Mouse (Mus musculus) hindbrain, embryonic 14.5 days (tissue): ENCODE results near the gene Herc2. TPM values are rescaled to one million over a fixed set of nuclear protein-coding genes. Genes with fewer than 3 reads are reported as not detected.
"Not testable (repeated sequence)": the region's sequence is repeated elsewhere in the genome, so short reads cannot be mapped to it uniquely, and the experiment has no call there.

Experiments
- ATAC-seq: fragments of 200-750 bp; cut with Nextera tagmentation; 2 replicates; pipeline ENCODE4 v1.8.0; 2017; ENCODE audit warnings: moderate number of reproducible peaks, mild to moderate bottlenecking, moderate TSS enrichment, moderate library complexity; ENCODE audit not compliant: low FRiP score
- DNase-seq: peaks from one replicate; pipeline ENCODE4 v3.0.0-alpha.2; 2015; ENCODE audit warnings: low spot score
- H3K27ac ChIP-seq: fragments of 300-500 bp; sonication (generic); 2 replicates; pipeline ENCODE4 v1.5.1; 2014; ENCODE audit warnings: mild to moderate bottlenecking, moderate library complexity
- H3K27me3 ChIP-seq: fragments of 300-500 bp; sonication (generic); 2 replicates; pipeline ENCODE4 v1.6.1; 2014; ENCODE audit warnings: mild to moderate bottlenecking, low read length, mixed read lengths; ENCODE audit not compliant: control insufficient read depth, insufficient read depth
- H3K36me3 ChIP-seq: fragments of 300-500 bp; sonication (generic); replicated peaks from 2 replicates; pipeline ENCODE4 v1.6.1; 2014; ENCODE audit not compliant: control insufficient read depth, insufficient read depth
- H3K4me1 ChIP-seq: fragments of 300-500 bp; sonication (generic); replicated peaks from 2 replicates; pipeline ENCODE4 v1.6.1; 2014; ENCODE audit warnings: antibody characterized with exemption, low read length, mixed read lengths; ENCODE audit not compliant: control insufficient read depth, insufficient read depth
- H3K4me2 ChIP-seq: fragments of 300-500 bp; sonication (generic); replicated peaks from 2 replicates; pipeline ENCODE4 v1.6.1; 2014; ENCODE audit warnings: mild to moderate bottlenecking, moderate library complexity
- H3K4me3 ChIP-seq: fragments of 300-500 bp; sonication (generic); replicated peaks from 2 replicates; pipeline ENCODE4 v1.5.1; 2014; ENCODE audit warnings: mild to moderate bottlenecking, low read length
- H3K9ac ChIP-seq: fragments of 300-500 bp; sonication (generic); 2 replicates; pipeline ENCODE4 v1.6.1; 2014
- H3K9me3 ChIP-seq: fragments of 300-500 bp; sonication (generic); 2 replicates; pipeline ENCODE4 v1.6.1; 2016; ENCODE audit warnings: low read length; ENCODE audit not compliant: control insufficient read depth
- whole genome bisulfite sequencing: fragments of 180-500 bp; shearing (Covaris S2); extraction: QIAGEN DNeasy Blood & Tissue Kit; methylation state at CpG from one replicate; pipeline ENCODE4 v1.1.7; 2014; 5-methylcytosine and 5-hydroxymethylcytosine counted together
- polyA plus RNA-seq: library from polyadenylated mRNA; unstranded; fragments of >200 nt; fragmentation: Nextera tagmentation; extraction: Ambion mirVana; gene quantifications from 2 replicates; pipeline ENCODE4 v1.2.1, GENCODE M21; 2014

Gene Herc2
- polyA plus RNA-seq = 57.4 and 60.3 TPM in 2 replicates

GRCm38 (mm10) chr7:56049831-56050321 lies at the start of gene Herc2:
Herc2 (plus strand) TSS chr7:56050196.
- no peaks in the 10 kb centered on the region for H3K9me3 ChIP-seq
- peak within 1 kb of the TSS; percentile 77 for H3K9ac ChIP-seq
- H3K4me1 ChIP-seq = peaks cover 17% of the 10 kb centered on the region
- ATAC-seq (peak; percentile 99), DNase-seq (peak; percentile 99)
- H3K4me3 ChIP-seq = peak within 1 kb of the TSS; percentile 72
- peak within 1 kb of the TSS; percentile 83 for H3K27ac ChIP-seq
- H3K27me3 ChIP-seq = no peaks in the 10 kb centered on the region
- H3K36me3 ChIP-seq = no peaks in the 10 kb centered on the region; the same call in 1 of the 2 replicates
- peak within 1 kb of the TSS; percentile 59 for H3K4me2 ChIP-seq
- WGBS = under 1% methylated on average over 42 of the region's 47 CpGs

DNA sequence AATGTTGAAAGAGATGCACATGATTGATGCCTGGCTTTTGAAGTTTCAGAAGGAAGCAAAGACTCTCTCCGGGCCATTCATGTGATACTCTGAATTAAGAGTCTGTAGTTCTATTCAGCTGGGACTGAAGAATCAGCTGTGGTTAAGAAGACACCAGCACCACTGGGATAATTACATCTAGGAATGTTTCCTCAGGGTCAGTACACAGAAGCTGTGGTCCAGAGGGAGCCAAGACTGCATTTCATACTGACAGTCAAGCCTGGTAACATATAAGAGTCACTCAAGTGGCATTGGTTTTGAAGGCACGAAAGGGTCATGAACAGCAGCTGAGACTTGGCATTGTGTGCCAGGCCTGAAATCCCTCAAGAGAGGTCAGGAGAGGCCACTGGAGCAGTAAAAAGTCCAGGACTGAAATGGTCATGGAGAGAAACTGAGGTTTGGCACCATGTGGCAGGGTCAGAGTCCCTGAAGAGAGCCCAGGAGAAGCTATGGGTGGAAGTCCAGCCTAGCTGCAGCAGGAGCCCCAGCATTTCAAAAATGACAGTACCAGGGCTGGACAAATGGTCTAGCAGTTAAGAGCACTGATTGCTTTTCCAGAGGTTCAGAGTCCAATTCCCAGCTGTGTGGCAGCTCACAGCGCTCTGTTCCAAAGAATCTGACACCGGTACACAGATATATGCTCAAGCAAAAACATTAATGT lies 39.5 kb upstream of the Herc2 start:
- ATAC-seq (no peak), DNase-seq (no peak)
- Histone ChIP-seq H3K4me2 (no peak overlapping the region), H3K4me3 (no peak overlapping the region), H3K36me3 (0 out of 2 replicates have a peak, but pooled peaks cover 1% of the 10 kb centered on the region), H3K27ac (no peak overlapping the region), H3K9ac (no peak overlapping the region), H3K9me3 (no peaks in the 10 kb centered on the region), H3K4me1 (no peaks in the 10 kb centered on the region), H3K27me3 (no peaks in the 10 kb centered on the region)
- 77% methylated on average over 4 of the region's 4 CpGs for WGBS

DNA sequence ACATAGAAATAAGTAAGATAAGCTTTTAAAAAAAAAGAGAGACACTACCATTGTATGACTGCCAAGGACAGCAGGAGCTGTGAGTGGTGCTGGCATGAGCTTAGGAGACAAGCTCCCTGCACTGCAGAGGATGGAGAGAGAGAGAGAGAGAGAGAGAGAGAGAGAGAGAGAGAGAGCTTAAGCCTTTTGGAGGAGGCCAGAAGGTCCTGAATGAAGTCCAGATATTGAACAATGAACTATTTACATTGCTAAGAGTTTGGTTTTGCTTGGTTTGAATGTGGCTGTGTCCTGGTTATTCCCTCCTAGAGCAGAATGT lies 39.0 kb upstream of the Herc2 start:
- H3K4me3 ChIP-seq = no peak overlapping the region
- no peak for DNase-seq
- H3K36me3 ChIP-seq = 0 out of 2 replicates have a peak, but pooled peaks cover 6% of the 10 kb centered on the region
- no peaks in the 10 kb centered on the region for H3K27me3 ChIP-seq
- H3K9me3 ChIP-seq = no peaks in the 10 kb centered on the region
- H3K27ac ChIP-seq = no peak overlapping the region
- no peaks in the 10 kb centered on the region for H3K4me1 ChIP-seq
- H3K4me2 ChIP-seq = no peak overlapping the region
- ATAC-seq = no peak
- H3K9ac ChIP-seq = no peak overlapping the region

- DNase-seq (no peak), ATAC-seq (no peak)
- Histone ChIP-seq H3K9ac (no peak overlapping the region), H3K4me3 (no peak overlapping the region), H3K27me3 (no peaks in the 10 kb centered on the region), H3K4me1 (0 out of 2 replicates have a peak, but pooled peaks cover 5% of the 10 kb centered on the region), H3K4me2 (no peak overlapping the region), H3K27ac (no peak overlapping the region), H3K36me3 (0 out of 2 replicates have a peak, but pooled peaks cover 8% of the 10 kb centered on the region), H3K9me3 (no peaks in the 10 kb centered on the region)
- 97% methylated on average over 14 of the region's 14 CpGs for WGBS
Observed at GRCm38 (mm10) chr7:56013261-56014001, 36.6 kb upstream of the Herc2 start.

GRCm38 (mm10) chr7:56014002-56014702 lies 35.8 kb upstream of the Herc2 start:
- H3K4me1 ChIP-seq, H3K27me3 ChIP-seq, H3K36me3 ChIP-seq, ATAC-seq, H3K4me3 ChIP-seq, DNase-seq, H3K9ac ChIP-seq, H3K9me3 ChIP-seq, H3K4me2 ChIP-seq, H3K27ac ChIP-seq: not testable (repeated sequence)
- WGBS = 87% methylated on average over 5 of the region's 18 CpGs

GRCm38 (mm10) chr7:56015172-56015571 lies 34.8 kb upstream of the Herc2 start:
- WGBS = 90% methylated on average over 6 of the region's 6 CpGs
- H3K4me2 ChIP-seq = no peak overlapping the region
- no peak overlapping the region for H3K9ac ChIP-seq
- H3K4me3 ChIP-seq = no peak overlapping the region
- DNase-seq (no peak), ATAC-seq (no peak)
- H3K27ac ChIP-seq = no peak overlapping the region
- no peaks in the 10 kb centered on the region for H3K9me3 ChIP-seq
- 0 out of 2 replicates have a peak, but pooled peaks cover 11% of the 10 kb centered on the region for H3K4me1 ChIP-seq
- H3K36me3 ChIP-seq = 0 out of 2 replicates have a peak, but pooled peaks cover 8% of the 10 kb centered on the region
- H3K27me3 ChIP-seq = no peaks in the 10 kb centered on the region

DNA sequence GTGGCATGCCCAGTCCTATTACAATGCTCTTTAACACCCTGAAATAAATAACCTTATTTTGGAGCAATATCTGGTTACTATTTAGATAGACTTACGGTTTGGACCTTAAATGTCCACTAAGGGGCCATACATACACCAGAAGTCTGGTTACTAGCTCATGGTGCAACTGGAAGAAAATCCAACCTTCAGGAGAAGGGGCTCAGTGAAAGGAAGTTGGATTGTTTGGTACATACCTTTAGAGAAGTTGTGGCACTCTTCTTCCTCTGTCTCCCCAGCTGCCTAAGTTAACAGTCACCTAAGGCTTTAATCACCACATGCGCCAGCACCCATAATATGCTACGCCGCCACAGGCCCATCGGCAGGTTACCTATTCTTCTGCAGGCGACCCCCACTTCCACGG lies 34.2 kb upstream of the Herc2 start:
- 94% methylated on average over 7 of the region's 7 CpGs for WGBS

GRCm38 (mm10) chr7:56017761-56018160 lies 32.2 kb upstream of the Herc2 start:
- ATAC-seq = no peak
- Histone ChIP-seq H3K4me2 (peak overlapping the region; percentile 70), H3K9ac (no peak overlapping the region), H3K27me3 (no peaks in the 10 kb centered on the region), H3K4me1 (0 out of 2 replicates have a peak, but pooled peaks cover 11% of the 10 kb centered on the region), H3K27ac (no peak overlapping the region), H3K9me3 (no peaks in the 10 kb centered on the region), H3K36me3 (0 out of 2 replicates have a peak, but pooled peaks cover 8% of the 10 kb centered on the region), H3K4me3 (no peak overlapping the region)
- no peak for DNase-seq
- WGBS = 80% methylated on average over 3 of the region's 3 CpGs

More for the DNA sequence above, 34.2 kb upstream of the Herc2 start:
- H3K9me3 ChIP-seq = no peaks in the 10 kb centered on the region
- DNase-seq = no peak
- 0 out of 2 replicates have a peak, but pooled peaks cover 11% of the 10 kb centered on the region for H3K4me1 ChIP-seq
- H3K9ac ChIP-seq = no peak overlapping the region
- no peak overlapping the region for H3K4me2 ChIP-seq
- no peak overlapping the region for H3K27ac ChIP-seq
- H3K36me3 ChIP-seq = 0 out of 2 replicates have a peak, but pooled peaks cover 8% of the 10 kb centered on the region
- no peaks in the 10 kb centered on the region for H3K27me3 ChIP-seq
- no peak overlapping the region for H3K4me3 ChIP-seq
- ATAC-seq = no peak
